ENCODE assay signal across 11 mouse cellular contexts in genomic region chr17:36113979-36114593, GRCm38 (mm10). TPM values are rescaled to one million over a fixed set of nuclear protein-coding genes. Genes with fewer than 3 reads are reported as not detected.
A peak's percentile ranks its signal among the peaks of the same experiment; 100 is the strongest.
DNase-seq lines count a peak whose midpoint lies in the region; ATAC-seq and TF ChIP-seq lines count a peak whose summit lies in the region.
"Not testable (repeated sequence)": the region's sequence is repeated elsewhere in the genome, so short reads cannot be mapped to it uniquely, and the experiment has no call there.
"Had no signal": no experiment of that assay in that cellular context is flagged by ENCODE, and none has a peak within 500 bp of the region (broad histone marks: within the 10 kb centered on the region; RNA-seq: fewer than 3 reads in every experiment).

No protein-coding gene starts in this region.

- intact Hi-C loops in left cerebral cortex, adult 2 months (cut with DNase I) = loop anchor here (1.0 kb wide), 1 partner anchor 117 kb away; no protein-coding TSS in a partner anchor

- H3K4me1 ChIP-seq in cerebellum, adult 2 months (ENCODE audit: control insufficient read depth, insufficient read depth, low read length); forebrain, embryonic 13.5 days; megakaryocyte, embryonic 14.5 days: not testable (repeated sequence)

- H3K4me2 ChIP-seq in forebrain, embryonic 13.5 days = not testable (repeated sequence)

- H3K36me3 ChIP-seq in forebrain, embryonic 13.5 days (ENCODE audit: poor library complexity, severe bottlenecking); megakaryocyte, embryonic 14.5 days (replicated peaks; ENCODE audit: low read length): not testable (repeated sequence)

- not testable (repeated sequence) for H3K27ac ChIP-seq in cerebellum, adult 2 months (ENCODE audit: insufficient read depth, low read length); forebrain, embryonic 13.5 days; left cerebral cortex, adult 2 months

- H3K27me3 ChIP-seq in cerebellum, adult 2 months (ENCODE audit: control insufficient read depth, insufficient read depth, low read length); megakaryocyte, embryonic 14.5 days (replicated peaks): not testable (repeated sequence)
- H3K27me3 ChIP-seq in forebrain, embryonic 13.5 days = peaks cover 34% of the 10 kb centered on the region

- 20% methylated on average over 6 of the region's 6 CpGs for WGBS in cerebellum, adult 2 months
- 22% methylated on average over 6 of the region's 6 CpGs for WGBS in forebrain, embryonic 13.5 days

- TF ChIP-seq POLR2A in cerebellum, adult 2 months (IDR thresholded peaks at IDR 0.05; ENCODE audit: borderline replicate concordance, insufficient read depth, low read length) = not testable (repeated sequence)

- peak; percentile 46; the same call in 1 of the 2 replicates for TF ChIP-seq CTCF in cerebellum, adult 2 months (IDR thresholded peaks at IDR 0.05; ENCODE audit: borderline replicate concordance, insufficient read depth, low read depth, low read length)
- TF ChIP-seq CTCF in left cerebral cortex, adult 2 months (IDR thresholded peaks at IDR 0.05) = peak; percentile 70

- not testable (repeated sequence) for H3K9ac ChIP-seq in forebrain, embryonic 13.5 days

- H3K4me3 ChIP-seq in cerebellum, adult 2 months (replicated peaks; ENCODE audit: insufficient read depth, low read depth, low read length); forebrain, embryonic 13.5 days; left cerebral cortex, adult 2 months: not testable (repeated sequence)
- H3K4me3 ChIP-seq in megakaryocyte, embryonic 14.5 days (replicated peaks) = peak overlapping the region; percentile 25

- DNase-seq in NIH3T3 (ENCODE audit: low read depth) = peak; percentile 80
- peak; percentile 13 to 38 for DNase-seq in cerebellum, adult 2 months
- DNase-seq in hindlimb bud, embryonic 11.5 days (ENCODE audit: extremely low spot score, low read depth, low spot score) = peak; percentile 10
- peak in 1 of 2 experiments; percentile 34 for DNase-seq in left cerebral cortex, adult 2 months (ENCODE audit: extremely low spot score in 1 of 2, low spot score in 2 of 2)
- peak; percentile 62 for DNase-seq in retina, postnatal 1 day
- peak; percentile 27 for DNase-seq in yolk sac, embryonic 10.5 days (ENCODE audit: low spot score)

- ATAC-seq in forebrain, embryonic 13.5 days = peak; percentile 50; the same call in 1 of the 2 replicates

- H3K9me3 ChIP-seq in forebrain, embryonic 13.5 days (replicated peaks); megakaryocyte, embryonic 14.5 days: not testable (repeated sequence)

RNA-seq across cellular contexts. Expression of gene Gm19684, which starts 7.4 kb away (rescaled TPM):
- 0.10 TPM in 1 of 2 replicates, not detected in the other for polyA plus RNA-seq in cerebellum, adult 2 months (2012; rRNA removed)
- polyA plus RNA-seq in forebrain, embryonic 13.5 days (2015; fragmentation: Nextera tagmentation; extraction: Ambion mirVana) = not detected in 2 replicates
- total RNA-seq in left cerebral cortex, adult 2 months (2021) = not detected
- polyA plus RNA-seq in megakaryocyte, embryonic 14.5 days (2012; ENCODE audit: insufficient read depth, low replicate concordance) = 0.29 TPM in 1 of 2 replicates, not detected in the other
- total RNA-seq: gastrocnemius, postnatal 14 days had no signal
- polyA plus RNA-seq: kidney, embryonic 14.5 days had no signal

RNA-seq across cellular contexts. Expression of gene Gm7030, which starts 15.1 kb away (rescaled TPM):
- polyA plus RNA-seq in cerebellum, adult 2 months (2012; rRNA removed) = not detected in 2 replicates
- not detected in 2 replicates for polyA plus RNA-seq in forebrain, embryonic 13.5 days (2015; fragmentation: Nextera tagmentation; extraction: Ambion mirVana)
- total RNA-seq in left cerebral cortex, adult 2 months (2021) = not detected
- polyA plus RNA-seq in megakaryocyte, embryonic 14.5 days (2012; ENCODE audit: insufficient read depth, low replicate concordance) = 0.46 TPM in 1 of 2 replicates, not detected in the other
- total RNA-seq: adrenal gland, postnatal 4 days; gastrocnemius, postnatal 14 days had no signal
- polyA plus RNA-seq: kidney, embryonic 14.5 days had no signal

RNA-seq across cellular contexts. Expression of gene Gm8909, which starts 54.3 kb away (rescaled TPM):
- polyA plus RNA-seq in cerebellum, adult 2 months (2012; rRNA removed) = not detected in 2 replicates
- not detected in 2 replicates for polyA plus RNA-seq in forebrain, embryonic 13.5 days (2015; fragmentation: Nextera tagmentation; extraction: Ambion mirVana)
- not detected for total RNA-seq in left cerebral cortex, adult 2 months (2021)
- polyA plus RNA-seq in megakaryocyte, embryonic 14.5 days (2012; ENCODE audit: insufficient read depth, low replicate concordance) = not detected in 2 replicates
- total RNA-seq: gastrocnemius, postnatal 14 days had no signal
- polyA plus RNA-seq: kidney, embryonic 14.5 days had no signal

RNA-seq across cellular contexts. Expression of gene Gm11127, which starts 55.9 kb away (rescaled TPM):
- 0.08 and 0.15 TPM in 2 replicates for polyA plus RNA-seq in cerebellum, adult 2 months (2012; rRNA removed)
- polyA plus RNA-seq in forebrain, embryonic 13.5 days (2015; fragmentation: Nextera tagmentation; extraction: Ambion mirVana) = not detected in 2 replicates
- 1 to 10 TPM; 1.1 to 1.5 TPM for total RNA-seq in left cerebral cortex, adult 2 months (2021)
- 20.5 TPM in 1 of 2 replicates, not detected in the other for polyA plus RNA-seq in megakaryocyte, embryonic 14.5 days (2012; ENCODE audit: insufficient read depth, low replicate concordance)
- polyA plus RNA-seq: kidney, embryonic 14.5 days had no signal
